Mouse (Mus musculus): ENCODE results near the gene Mark1.

DNA sequence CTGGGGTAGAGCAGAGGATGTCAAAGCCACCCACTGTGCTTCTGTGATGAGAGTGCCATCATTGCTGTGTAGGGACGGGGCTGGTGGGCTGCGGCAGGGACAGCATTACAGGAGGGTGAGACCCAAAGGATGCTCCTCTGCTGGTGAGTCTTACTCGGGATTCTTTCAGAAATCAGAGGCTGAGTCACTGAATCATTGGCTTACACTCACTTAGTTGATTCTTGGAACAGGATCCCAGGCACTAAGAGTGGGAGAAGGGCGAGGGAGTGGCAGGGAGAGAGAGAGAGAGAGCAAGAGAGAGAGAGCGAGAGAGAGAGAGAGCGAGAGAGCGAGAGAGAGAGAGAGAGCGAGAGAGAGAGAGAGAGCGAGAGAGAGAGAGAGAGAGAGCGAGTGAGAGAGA is 31.2 kb upstream of the Mark1 start:
- TF ChIP-seq POLR2A (IDR thresholded peaks at IDR 0.05; ENCODE audit: extremely low read depth, insufficient read depth, low read length) (no peak), CTCF (IDR thresholded peaks at IDR 0.05; ENCODE audit: extremely low read depth, insufficient read depth, low read length) (no peak)
